Mouse (Mus musculus) testis, adult 2 months (tissue): ENCODE measurements around the gene Fgfr1op2.

ENCODE experiments used
- CTCF ChIP-seq: fragments of 200-500 bp; IDR thresholded peaks from 2 replicates; pipeline ENCODE4 v1.5.1; 2012; ENCODE audit warnings: low read depth, mild to moderate bottlenecking, inconsistent platforms, low read length, moderate library complexity; ENCODE audit not compliant: control insufficient read depth, insufficient read depth, insufficient replicate concordance
- POLR2A ChIP-seq: fragments of 200-500 bp; IDR thresholded peaks from 2 replicates; pipeline ENCODE4 v1.6.1; 2012; ENCODE audit warnings: low read depth, mild to moderate bottlenecking, inconsistent platforms, low read length, moderate library complexity; ENCODE audit not compliant: control insufficient read depth

- TF ChIP-seq POLR2A, result no peak
- TF ChIP-seq CTCF, result no peak
These were observed 54.8 kb downstream of the Fgfr1op2 start for GRCm38 (mm10) chr6:146631847-146632246.
